Comparison of ENCODE assay signal across 10 mouse cellular contexts in genomic region chr13:55529198-55529915, GRCm38 (mm10). TPM values are rescaled to one million over a fixed set of nuclear protein-coding genes. Genes with fewer than 3 reads are reported as not detected.
DNase-seq lines count a peak whose midpoint lies in the region; ATAC-seq and TF ChIP-seq lines count a peak whose summit lies in the region.
"Had no signal": no experiment of that assay in that cellular context is flagged by ENCODE, and none has a peak within 500 bp of the region (broad histone marks: within the 10 kb centered on the region; RNA-seq: fewer than 3 reads in every experiment).

Gene Dok3 (minus strand): TSS chr13:55529296.

- no peak within 1 kb of the TSS for H3K4me2 ChIP-seq in kidney, embryonic 14.5 days (replicated peaks; ENCODE audit: low read depth, low read length)
- H3K4me2 ChIP-seq in CH12.LX (ENCODE audit: insufficient read depth, low read depth, poor library complexity, severe bottlenecking), result peak within 1 kb of the TSS; percentile 85
- no peak within 1 kb of the TSS for H3K4me2 ChIP-seq in neural tube, embryonic 15.5 days

- no peaks in the 10 kb centered on the region for H3K9me3 ChIP-seq in kidney, embryonic 14.5 days (ENCODE audit: control insufficient read depth, low read length)
- no peaks in the 10 kb centered on the region for H3K9me3 ChIP-seq in CH12.LX (replicated peaks; ENCODE audit: low read length)
- H3K9me3 ChIP-seq in neural tube, embryonic 15.5 days (replicated peaks), result no peaks in the 10 kb centered on the region

- no peak within 1 kb of the TSS for H3K9ac ChIP-seq in kidney, embryonic 14.5 days (ENCODE audit: low read depth, low read length)
- H3K9ac ChIP-seq in CH12.LX (ENCODE audit: insufficient read depth, low read depth), result peak within 1 kb of the TSS; percentile 94
- no peak within 1 kb of the TSS for H3K9ac ChIP-seq in neural tube, embryonic 15.5 days (replicated peaks)

- no peak within 1 kb of the TSS for H3K4me3 ChIP-seq in kidney, embryonic 14.5 days (ENCODE audit: low read length)
- peak within 1 kb of the TSS; percentile 60 to 84 (median 80) for H3K4me3 ChIP-seq in CH12.LX (replicated peaks in 1 of 3; ENCODE audit: low read depth in 2 of 3, low read length in 2 of 3, poor library complexity in 1 of 3)
- H3K4me3 ChIP-seq in brown adipose tissue, adult 24 weeks (ENCODE audit: insufficient read depth, low read depth, low read length), result peak within 1 kb of the TSS; percentile 53
- no peak within 1 kb of the TSS for H3K4me3 ChIP-seq in neural tube, embryonic 15.5 days (replicated peaks)

- TF ChIP-seq CTCF in CH12.LX (conservative IDR thresholded peaks at IDR 0.05 in 1 of 2, IDR thresholded peaks at IDR 0.05 in 1 of 2; ENCODE audit: low read depth in 2 of 2, low read length in 2 of 2), result no peak; a peak in 1 of 4 replicates

- H3K4me1 ChIP-seq in kidney, embryonic 14.5 days (ENCODE audit: control insufficient read depth, insufficient read depth, low read length), result no peaks in the 10 kb centered on the region
- H3K4me1 ChIP-seq in CH12.LX (ENCODE audit: control insufficient read depth in 1 of 2, insufficient read depth in 2 of 2), result peaks cover 36 to 67% of the 10 kb centered on the region in 2 experiments
- peaks cover 7% of the 10 kb centered on the region for H3K4me1 ChIP-seq in brown adipose tissue, adult 24 weeks (ENCODE audit: control insufficient read depth, insufficient read depth, insufficient read length, low read length)
- H3K4me1 ChIP-seq in neural tube, embryonic 15.5 days, result 0 out of 2 replicates have a peak, but pooled peaks cover 5% of the 10 kb centered on the region

- dilution Hi-C loops in CH12.LX (cut with MboI; ENCODE audit: extremely low pct_ligation_motif_present, extremely low pct_unique_long_range_greater_than_20kb, low sequenced_read_pairs), result no loop called here

- no peak for ATAC-seq in kidney, embryonic 14.5 days (ENCODE audit: low FRiP score, low TSS enrichment)
- ATAC-seq in monocyte, adult 5-6 weeks (replicated peaks; ENCODE audit: insufficient number of reproducible peaks, low FRiP score, low TSS enrichment, poor library complexity, severe bottlenecking), result no peak
- no peak for ATAC-seq in activated CD4-positive, CD25-positive, alpha-beta regulatory T cell, adult 4 months
- no peak for ATAC-seq in neural tube, embryonic 15.5 days (ENCODE audit: low FRiP score)
- ATAC-seq: Patski had no signal

- no peaks in the 10 kb centered on the region for H3K27me3 ChIP-seq in kidney, embryonic 14.5 days (ENCODE audit: control insufficient read depth, insufficient read depth, low read length)
- H3K27me3 ChIP-seq in CH12.LX (replicated peaks), result no peaks in the 10 kb centered on the region
- H3K27me3 ChIP-seq in neural tube, embryonic 15.5 days (replicated peaks), result no peaks in the 10 kb centered on the region
- H3K27me3 ChIP-seq: Patski had no signal

- peaks cover 52% of the 10 kb centered on the region for H3K36me3 ChIP-seq in kidney, embryonic 14.5 days (ENCODE audit: control insufficient read depth, insufficient read depth, low read length)
- H3K36me3 ChIP-seq in CH12.LX (replicated peaks in 1 of 2; ENCODE audit: control insufficient read depth in 1 of 2, insufficient read depth in 1 of 2, low read length in 1 of 2), result peaks cover 66 to 67% of the 10 kb centered on the region in 2 experiments
- peaks cover 52% of the 10 kb centered on the region for H3K36me3 ChIP-seq in neural tube, embryonic 15.5 days

- no peak within 1 kb of the TSS for H3K27ac ChIP-seq in kidney, embryonic 14.5 days (ENCODE audit: low read depth, low read length)
- peak within 1 kb of the TSS; percentile 99 for H3K27ac ChIP-seq in CH12.LX (ENCODE audit: insufficient read depth, low read depth)
- peak within 1 kb of the TSS; percentile 56 for H3K27ac ChIP-seq in brown adipose tissue, adult 24 weeks (replicated peaks; ENCODE audit: low read depth, low read length)
- H3K27ac ChIP-seq in neural tube, embryonic 15.5 days (replicated peaks), result no peak within 1 kb of the TSS

- 81% methylated on average over 8 of the region's 8 CpGs for WGBS in kidney, embryonic 14.5 days
- 79% methylated on average over 8 of the region's 8 CpGs for WGBS in neural tube, embryonic 15.5 days

- intact Hi-C loops in left cerebral cortex, postnatal 14 days (cut with DNase I), result no loop called here

- peaks cover 2% of the 10 kb centered on the region; the same call in 1 of the 2 replicates for H3K79me2 ChIP-seq in CH12.LX (replicated peaks; ENCODE audit: control insufficient read depth, extremely low read depth, insufficient read depth, poor library complexity, severe bottlenecking)

- TF ChIP-seq EP300 in CH12.LX (IDR thresholded peaks at IDR 0.05; ENCODE audit: low read length), result peak; percentile 82

- in situ Hi-C loops in CH12.LX (cut with MboI; ENCODE audit: low pct_ligation_motif_present, low pct_unique_long_range_greater_than_20kb, low sequenced_read_pairs), result no loop called here

- DNase-seq in kidney, postnatal 14 days, result peak; percentile 59
- DNase-seq in CH12.LX (ENCODE audit: extremely low read depth), result peak; percentile 92
- DNase-seq in left cerebral cortex, postnatal 14 days (ENCODE audit: low spot score in 2 of 2), result no peak
- DNase-seq: left cerebral cortex, postnatal 4 days had no signal

- no peak for TF ChIP-seq RAD21 in CH12.LX (IDR thresholded peaks at IDR 0.05; ENCODE audit: low read depth, low read length)

- peak; percentile 43; the same call in 1 of the 2 replicates for TF ChIP-seq POLR2A in CH12.LX (IDR thresholded peaks at IDR 0.05; ENCODE audit: low read depth, low read length)

TF ChIP-seq in CH12.LX, 34 proteins besides CTCF, POLR2A, EP300 and RAD21 (continues in another document):
- TF ChIP-seq BHLHE40 (IDR thresholded peaks at IDR 0.05; ENCODE audit: low read depth, low read length) (peak; percentile 87), JUN (IDR thresholded peaks at IDR 0.05; ENCODE audit: insufficient read depth, low read depth, low read length) (no peak), CHD2 (IDR thresholded peaks at IDR 0.05; ENCODE audit: low read length) (peak; percentile 59; the same call in 1 of the 2 replicates), ELF1 (IDR thresholded peaks at IDR 0.05; ENCODE audit: low read depth, low read length) (peak; percentile 47), TBP (conservative IDR thresholded peaks at IDR 0.05; ENCODE audit: low read depth, low read length) (peak; percentile 58; the same call in 1 of the 2 replicates), MYC (IDR thresholded peaks at IDR 0.05; ENCODE audit: low read depth, low read length) (no peak), HCFC1 (IDR thresholded peaks at IDR 0.05; ENCODE audit: low read depth, low read length) (peak; percentile 17; the same call in 1 of the 2 replicates), GABPA (IDR thresholded peaks at IDR 0.05; ENCODE audit: insufficient replicate concordance, low read depth, low read length) (no peak), ZC3H11A (IDR thresholded peaks at IDR 0.05; ENCODE audit: low read depth, low read length) (no peak), MEF2A (IDR thresholded peaks at IDR 0.05; ENCODE audit: borderline replicate concordance, low read depth, low read length) (peak; percentile 76), NRF1 (IDR thresholded peaks at IDR 0.05; ENCODE audit: low read depth, low read length) (peak; percentile 20; the same call in 1 of the 2 replicates), UBTF (IDR thresholded peaks at IDR 0.05; ENCODE audit: low read depth, low read length) (no peak), CHD1 (IDR thresholded peaks at IDR 0.05; ENCODE audit: low read depth, low read length) (no peak), MAZ (IDR thresholded peaks at IDR 0.05; ENCODE audit: low read depth, low read length) (peak; percentile 84; the same call in 1 of the 2 replicates), ZNF384 (IDR thresholded peaks at IDR 0.05; ENCODE audit: low read depth, low read length) (no peak; the same call in 1 of the 2 replicates), ZKSCAN1 (IDR thresholded peaks at IDR 0.05; ENCODE audit: borderline replicate concordance, low read depth, low read length) (no peak), SMC3 (IDR thresholded peaks at IDR 0.05; ENCODE audit: low read depth, low read length) (peak; percentile 15; the same call in 1 of the 2 replicates), ZMIZ1 (IDR thresholded peaks at IDR 0.05; ENCODE audit: low read depth, low read length) (0 out of 2 replicates have a peak, but pooled peaks have one; percentile 31), RCOR1 (conservative IDR thresholded peaks at IDR 0.05; ENCODE audit: low read depth, low read length) (no peak), KAT2A (IDR thresholded peaks at IDR 0.05; ENCODE audit: insufficient replicate concordance, low read length) (0 out of 2 replicates have a peak, but pooled peaks have one; percentile 55), SIN3A (IDR thresholded peaks at IDR 0.05; ENCODE audit: low read length) (no peak; the same call in 1 of the 2 replicates), MAFK (IDR thresholded peaks at IDR 0.05; ENCODE audit: insufficient replicate concordance, low read length) (peak; percentile 98), MXI1 (IDR thresholded peaks at IDR 0.05; ENCODE audit: low read depth, low read length) (peak; percentile 54; the same call in 1 of the 2 replicates), TCF12 (IDR thresholded peaks at IDR 0.05; ENCODE audit: low read depth, low read length) (peak; percentile 91), NELFE (IDR thresholded peaks at IDR 0.05; ENCODE audit: low read depth, low read length) (peak; percentile 65), MAX (IDR thresholded peaks at IDR 0.05; ENCODE audit: low read length) (peak; percentile 75; the same call in 1 of the 2 replicates), IRF4 (IDR thresholded peaks at IDR 0.05; ENCODE audit: low read depth, low read length) (no peak), JUND (conservative IDR thresholded peaks at IDR 0.05; ENCODE audit: low read depth, low read length) (no peak), PAX5 (IDR thresholded peaks at IDR 0.05; ENCODE audit: low read length) (no peak), USF1 (IDR thresholded peaks at IDR 0.05; ENCODE audit: low read depth, low read length) (peak; percentile 81)

RNA-seq across cellular contexts. Expression of gene Dok3, which starts in this region (rescaled TPM):
- 1.9 and 2.2 TPM in 2 replicates for polyA plus RNA-seq in kidney, embryonic 14.5 days (2014; fragmentation: Nextera tagmentation; extraction: Ambion mirVana)
- 38.4 and 38.8 TPM in 2 replicates for total RNA-seq in CH12.LX (2012; rRNA removed)
- 9.0 and 9.1 TPM in 2 replicates for total RNA-seq in CH12.LX (2014; rRNA removed)
- 28.1 and 30.3 TPM in 2 replicates for polyA plus RNA-seq in CH12.LX (2012; ENCODE audit: insufficient read length, low read depth)
- 1.3 and 2.4 TPM in 2 replicates for polyA plus RNA-seq in brown adipose tissue, adult 24 weeks (2012; ENCODE audit: insufficient read depth, insufficient read length, missing spikeins)
- 86.5 to 105 TPM (median 104 TPM) in 3 replicates for total RNA-seq in monocyte, adult 5-6 weeks (2017)
- polyA plus RNA-seq in activated CD4-positive, CD25-positive, alpha-beta regulatory T cell, adult 4 months (2017; shearing (Covaris generic)), result 1 to 10 TPM in 1 of 2 experiments, not detected in 1; 2.7 TPM
- 4.2 and 4.6 TPM in 2 replicates for polyA plus RNA-seq in neural tube, embryonic 15.5 days (2015; fragmentation: Nextera tagmentation; extraction: Ambion mirVana)
- total RNA-seq in left cerebral cortex, postnatal 14 days (2021), result 1 to 10 TPM; 6.2 to 7.9 TPM

Comparison
In these comparisons a context has a peak if more than half of its experiments do, and no peak if none do; other contexts are left out.
1. DNase-seq: peak in kidney, postnatal 14 days (single experiment) and CH12.LX (single experiment); none in left cerebral cortex, postnatal 14 days (0 of 2).
2. H3K27ac ChIP-seq: peak in CH12.LX (single experiment) and brown adipose tissue, adult 24 weeks (single experiment); none in kidney, embryonic 14.5 days (single experiment) and neural tube, embryonic 15.5 days (single experiment).
3. H3K4me3 ChIP-seq: peak in CH12.LX (3 of 3) and brown adipose tissue, adult 24 weeks (single experiment); none in kidney, embryonic 14.5 days (single experiment) and neural tube, embryonic 15.5 days (single experiment).